Mouse (Mus musculus) cerebellum, postnatal 36 days (tissue): Measurements from ENCODE around the gene Ankfy1.
"Not testable (repeated sequence)": the region's sequence is repeated elsewhere in the genome, so short reads cannot be mapped to it uniquely, and the experiment has no call there.

Source experiments
- DNase-seq, 2 experiments: peaks; one replicate each; pipeline ENCODE4 v3.0.0; 2021 to 2022; ENCODE audit warnings: mixed read lengths in 2 of 2

Gene Ankfy1

DNA sequence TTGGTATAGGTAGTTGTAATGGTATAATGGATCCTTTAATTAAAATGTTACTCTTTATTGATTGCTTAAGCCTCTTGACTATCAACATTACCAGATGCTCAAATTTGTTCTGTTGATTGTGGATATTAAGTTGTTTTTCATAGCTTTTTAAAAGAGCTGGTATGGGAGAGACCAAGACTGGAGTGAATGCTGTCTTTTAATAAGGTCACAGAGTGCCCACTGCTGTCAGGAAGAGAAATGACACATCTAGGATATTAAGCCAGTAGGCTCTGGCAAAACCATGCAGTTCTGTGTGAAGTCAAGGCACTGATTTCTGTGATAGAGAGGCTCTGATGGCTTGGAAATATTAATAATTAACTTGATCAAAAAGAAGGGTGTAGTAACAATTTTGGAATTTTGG lies 34.1 kb downstream of the Ankfy1 start:
- peak; percentile 15 to 40 for DNase-seq

DNA sequence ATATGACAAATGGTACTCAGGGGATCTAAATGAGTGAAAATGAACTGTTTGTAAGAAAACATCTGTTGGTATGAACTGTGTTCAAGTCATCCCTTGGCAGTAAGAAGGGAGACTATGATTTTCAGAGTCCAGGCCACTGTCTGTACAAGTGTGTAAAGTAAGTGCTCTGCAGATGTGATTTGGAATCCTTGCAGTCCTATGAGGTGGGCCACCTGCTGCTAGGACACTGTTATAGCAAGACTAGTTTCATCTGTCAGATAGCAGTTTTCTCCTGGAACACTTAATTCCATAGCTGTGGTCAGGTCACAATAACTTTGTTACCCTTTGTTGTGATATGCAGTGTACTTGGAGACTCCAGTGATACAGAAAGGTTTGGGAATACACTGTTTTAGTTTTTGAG lies 36.2 kb downstream of the Ankfy1 start:
- no peak for DNase-seq

- no peak for DNase-seq
Measured at GRCm38 (mm10) chr11:72733736-72734135, 43.9 kb downstream of the Ankfy1 start.

- no peak for DNase-seq
Measured at GRCm38 (mm10) chr11:72734840-72735518, 45.2 kb downstream of the Ankfy1 start.

DNA sequence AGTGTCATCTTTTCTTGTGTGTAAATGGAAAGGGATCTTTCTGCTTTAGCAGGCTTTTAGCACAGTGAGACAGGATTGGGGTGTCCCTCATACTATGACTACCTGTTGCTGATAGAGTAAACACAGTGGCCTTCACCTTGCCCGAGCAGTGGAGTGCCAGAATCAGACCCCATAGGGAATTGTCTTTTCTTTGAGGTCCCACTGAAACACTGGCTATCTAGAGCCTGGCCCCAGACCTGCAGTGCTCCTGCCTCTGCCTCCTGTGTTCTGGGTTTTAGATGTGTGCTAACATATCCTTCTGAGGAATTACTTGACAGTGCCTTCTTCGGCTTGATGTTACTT lies 45.7 kb downstream of the Ankfy1 start:
- DNase-seq: no peak

GRCm38 (mm10) chr11:72736320-72736719 lies 46.5 kb downstream of the Ankfy1 start:
- no peak for DNase-seq

- peak; percentile 12 to 18 for DNase-seq
Measured at GRCm38 (mm10) chr11:72737517-72737916, 47.7 kb downstream of the Ankfy1 start.

DNA sequence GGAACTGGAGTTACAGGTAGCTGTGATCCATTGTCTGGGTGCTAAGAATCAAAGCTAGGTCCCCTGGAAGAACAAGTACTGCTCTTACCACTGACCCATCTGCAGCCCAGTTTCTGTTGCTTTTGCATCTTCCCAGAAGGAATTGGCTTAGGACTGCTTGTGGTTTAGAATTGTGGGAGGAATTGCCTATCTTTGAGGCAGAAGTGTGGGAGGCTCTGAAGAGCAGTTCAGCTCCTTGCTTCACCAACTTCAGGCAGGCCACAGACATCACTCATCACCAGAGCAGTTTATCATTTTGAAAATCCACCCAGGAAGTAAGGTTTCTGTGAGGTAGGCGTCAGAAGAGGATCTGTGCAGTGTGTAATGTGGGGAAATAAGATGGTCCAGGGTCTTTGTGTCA lies 49.2 kb downstream of the Ankfy1 start:
- no peak for DNase-seq

DNA sequence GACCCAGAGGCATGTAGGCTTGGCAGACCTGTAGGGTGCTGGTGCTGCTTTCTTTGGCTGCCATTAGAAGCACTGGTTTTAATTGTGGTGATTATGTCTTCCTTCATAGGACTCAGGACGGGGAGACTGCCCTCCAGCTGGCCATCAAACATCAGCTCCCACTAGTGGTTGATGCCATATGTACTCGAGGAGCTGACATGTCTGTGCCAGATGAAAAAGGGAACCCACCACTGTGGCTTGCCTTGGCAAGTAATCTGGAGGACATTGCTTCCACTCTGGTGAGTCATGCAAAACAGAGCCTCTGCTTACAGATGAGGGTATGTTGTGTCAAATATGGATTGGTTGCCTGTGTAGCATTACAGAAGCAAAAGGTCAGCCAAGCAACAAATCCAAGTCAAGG lies 62.1 kb downstream of the Ankfy1 start:
- DNase-seq: no peak

DNA sequence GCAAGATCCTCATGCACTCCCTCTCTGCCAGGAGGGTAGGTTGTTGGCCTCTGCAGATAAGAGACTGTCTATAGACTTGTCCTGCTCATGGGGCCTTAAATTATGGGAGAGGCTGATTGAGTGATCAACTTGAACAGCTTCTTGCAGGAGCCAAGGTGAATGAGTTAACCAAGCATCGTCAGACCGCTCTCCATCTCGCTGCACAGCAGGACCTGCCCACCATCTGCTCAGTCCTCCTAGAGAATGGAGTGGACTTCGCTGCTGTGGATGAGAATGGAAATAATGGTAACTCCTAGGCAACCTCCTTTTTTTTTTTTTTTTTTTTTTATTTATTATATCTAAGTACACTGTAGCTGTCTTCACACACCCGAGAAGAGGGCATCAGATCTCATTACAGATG lies 68.5 kb downstream of the Ankfy1 start:
- DNase-seq: peak; percentile 31 to 39

DNA sequence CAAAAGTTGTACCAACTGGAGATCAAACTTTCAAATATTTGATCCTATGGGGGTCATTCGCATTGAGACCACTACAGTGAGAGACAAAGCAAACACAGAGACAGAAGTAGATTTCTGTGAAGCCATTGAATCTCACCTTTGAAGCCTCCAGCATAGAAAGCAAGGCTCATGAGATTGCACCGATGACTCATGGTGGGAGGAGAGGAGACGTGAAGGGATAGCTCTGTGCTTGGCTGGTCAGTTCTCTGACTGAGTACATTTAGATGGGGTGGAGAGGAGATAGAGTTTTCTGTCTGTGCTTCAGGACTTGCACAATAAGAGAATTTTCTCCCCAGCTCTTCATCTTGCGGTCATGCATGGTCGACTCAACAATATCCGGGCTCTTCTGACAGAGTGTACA lies 69.8 kb downstream of the Ankfy1 start:
- DNase-seq: no peak

DNA sequence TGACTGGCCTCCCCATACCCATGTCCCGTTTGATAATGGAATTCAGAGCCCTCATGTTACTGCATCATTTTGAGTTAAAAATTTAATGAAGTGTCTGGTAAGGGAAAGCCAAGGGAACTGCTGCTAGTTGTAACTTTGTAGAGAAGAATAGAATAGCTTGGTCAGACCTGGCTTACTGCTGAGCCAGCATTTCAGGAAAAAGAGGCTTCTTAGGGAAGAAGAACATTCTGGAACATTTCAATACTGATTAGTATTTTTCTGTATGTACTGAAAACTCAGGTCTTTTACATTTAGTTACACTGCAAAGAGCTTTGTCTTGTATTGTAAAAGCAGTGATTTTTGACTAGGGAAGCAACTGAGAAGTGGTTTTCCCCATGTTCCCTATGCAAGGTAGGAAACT lies 71.0 kb downstream of the Ankfy1 start:
- no peak for DNase-seq

GRCm38 (mm10) chr11:72764270-72764669 lies 74.5 kb downstream of the Ankfy1 start:
- DNase-seq: no peak

- DNase-seq: no peak
Measured at GRCm38 (mm10) chr11:72767716-72768115, 77.9 kb downstream of the Ankfy1 start.

DNA sequence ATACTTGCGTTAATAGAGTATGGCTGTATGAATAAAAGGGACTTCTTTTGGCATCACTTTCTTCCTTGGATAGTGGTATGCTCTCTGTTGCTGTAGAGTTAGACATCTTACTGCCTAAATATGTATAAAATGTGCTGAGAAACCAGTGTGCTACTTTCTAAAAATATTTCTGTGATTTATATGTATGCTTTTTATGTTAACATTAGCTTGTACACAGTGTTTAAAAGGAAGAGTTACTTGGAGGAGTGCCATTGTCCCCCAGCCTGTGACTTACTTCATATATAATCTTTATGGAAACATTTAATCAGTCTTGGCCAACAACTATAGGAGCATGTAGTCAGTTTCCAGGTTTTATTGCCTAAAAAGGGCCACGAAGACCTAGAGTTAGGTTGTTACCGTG lies 79.3 kb downstream of the Ankfy1 start:
- DNase-seq: no peak

DNA sequence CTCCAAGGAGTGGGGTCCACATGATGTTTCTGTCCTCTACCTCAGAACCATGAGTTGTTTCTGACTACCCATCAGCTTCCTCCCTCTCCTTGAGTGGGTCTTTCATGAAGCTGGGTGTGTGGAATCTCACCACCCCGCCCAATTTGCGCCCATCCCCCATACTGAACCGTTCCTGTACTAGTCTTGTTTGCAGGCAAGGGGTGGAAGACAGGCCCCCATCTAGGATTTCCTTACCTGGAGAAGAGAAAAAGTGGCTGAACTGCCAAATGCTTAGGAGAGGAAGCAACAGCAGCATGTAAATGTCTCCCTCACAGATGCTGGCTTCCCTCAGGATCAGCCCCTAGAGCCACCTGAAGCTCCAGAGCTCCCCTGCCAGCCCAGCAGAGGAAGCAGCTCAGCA lies 80.5 kb downstream of the Ankfy1 start:
- DNase-seq: no peak

GRCm38 (mm10) chr11:72770816-72771215 lies 81.0 kb downstream of the Ankfy1 start:
- no peak for DNase-seq

DNA sequence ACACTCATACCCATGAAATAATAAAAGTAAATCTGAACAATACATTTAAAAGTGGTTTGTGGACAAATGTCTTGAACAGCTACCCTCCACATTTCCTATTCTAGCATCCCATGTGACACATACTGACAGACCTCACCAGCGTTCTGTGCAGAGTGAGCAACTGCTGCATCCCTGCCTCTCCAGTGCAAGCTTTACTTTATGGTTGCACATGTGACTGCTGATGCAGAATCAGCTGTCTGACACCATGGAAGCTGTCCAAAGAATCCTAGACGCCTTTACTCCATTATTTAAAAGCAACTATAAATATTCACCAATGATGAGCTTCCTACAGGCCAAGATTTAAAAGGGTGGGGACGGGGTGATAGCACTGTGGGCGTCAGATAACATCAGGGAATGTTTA lies 81.7 kb downstream of the Ankfy1 start:
- DNase-seq: no peak

DNA sequence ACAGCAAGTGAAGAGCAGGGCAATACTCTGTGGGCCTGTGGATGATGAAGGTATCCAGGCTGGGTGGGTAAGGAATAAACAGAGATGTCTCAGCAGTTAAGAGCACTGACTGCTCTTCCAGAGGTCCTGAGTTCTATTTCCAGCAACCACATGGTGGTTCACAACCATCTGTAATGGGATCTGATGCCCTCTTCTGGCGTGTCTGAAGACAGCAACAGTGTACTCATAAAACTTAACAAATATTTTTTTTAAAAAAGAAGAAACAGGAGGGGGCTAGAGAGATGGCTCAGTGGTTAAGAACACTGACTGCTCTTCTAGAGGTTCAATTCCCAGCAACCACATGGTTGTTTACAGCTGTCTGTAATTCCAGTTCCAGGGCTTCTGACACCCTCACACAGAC lies 82.8 kb downstream of the Ankfy1 start:
- DNase-seq: not testable (repeated sequence)

DNA sequence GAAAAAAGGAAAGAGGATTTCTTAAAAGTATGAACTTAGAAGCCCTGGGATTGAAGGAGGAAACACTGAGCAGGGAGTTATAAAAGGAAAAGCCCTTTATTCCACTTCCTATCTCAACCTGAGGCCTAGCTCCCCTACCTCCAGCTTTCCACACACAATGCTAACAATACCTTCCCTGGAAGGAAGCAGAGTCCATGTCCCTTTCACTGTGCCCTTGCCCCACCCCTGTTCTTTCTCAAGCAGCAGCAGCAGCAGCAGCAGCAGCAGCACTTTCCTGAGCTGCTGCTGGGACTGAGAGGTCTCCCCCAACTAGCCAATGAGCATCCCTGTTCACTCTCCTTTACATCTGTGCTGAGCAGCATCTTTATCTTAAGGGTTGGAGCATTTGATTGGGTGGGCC lies 89.2 kb downstream of the Ankfy1 start:
- no peak for DNase-seq

- no peak for DNase-seq
Measured at GRCm38 (mm10) chr11:72782103-72782502, 92.3 kb downstream of the Ankfy1 start.

GRCm38 (mm10) chr11:72782503-72782902 lies 92.7 kb downstream of the Ankfy1 start:
- DNase-seq: no peak

GRCm38 (mm10) chr11:72792033-72792432 lies 102.2 kb downstream of the Ankfy1 start:
- no peak for DNase-seq

DNA sequence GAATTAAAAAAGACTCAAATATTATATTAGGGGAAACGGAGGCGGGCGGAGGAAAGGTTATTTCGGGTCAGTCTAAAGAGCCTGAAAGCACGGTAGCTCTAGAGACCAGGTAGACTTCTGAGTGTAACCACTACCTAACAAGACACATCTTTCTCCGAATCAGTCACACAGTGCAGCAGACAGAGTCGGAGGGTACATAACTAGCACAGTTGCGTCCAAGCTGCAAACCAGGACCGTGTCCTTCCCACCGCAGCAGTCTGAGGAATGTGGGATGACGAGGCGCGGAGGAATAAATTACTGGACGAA lies 105.3 kb downstream of the Ankfy1 start:
- no peak for DNase-seq

GRCm38 (mm10) chr11:72795455-72796295 lies 105.9 kb downstream of the Ankfy1 start, which contains the start of the genes Cyb5d2 and Zzef1:
TSS of gene Cyb5d2 (minus strand) at chr11:72796142.
TSS of gene Zzef1 (plus strand) at chr11:72796226.
- peak; percentile 94 for DNase-seq
